Mouse (Mus musculus) c-Kit-positive CD71-positive TER-119-positive erythroid progenitor cells, embryonic 14.5 days (primary cell): ENCODE data around the gene Magea6.
"Not testable (repeated sequence)": the region's sequence is repeated elsewhere in the genome, so short reads cannot be mapped to it uniquely, and the experiment has no call there.

Source experiments
- DNase-seq: peaks from one replicate; pipeline ENCODE4 v3.0.0-alpha.2; 2013; ENCODE audit warnings: low spot score

Gene Magea6

DNA sequence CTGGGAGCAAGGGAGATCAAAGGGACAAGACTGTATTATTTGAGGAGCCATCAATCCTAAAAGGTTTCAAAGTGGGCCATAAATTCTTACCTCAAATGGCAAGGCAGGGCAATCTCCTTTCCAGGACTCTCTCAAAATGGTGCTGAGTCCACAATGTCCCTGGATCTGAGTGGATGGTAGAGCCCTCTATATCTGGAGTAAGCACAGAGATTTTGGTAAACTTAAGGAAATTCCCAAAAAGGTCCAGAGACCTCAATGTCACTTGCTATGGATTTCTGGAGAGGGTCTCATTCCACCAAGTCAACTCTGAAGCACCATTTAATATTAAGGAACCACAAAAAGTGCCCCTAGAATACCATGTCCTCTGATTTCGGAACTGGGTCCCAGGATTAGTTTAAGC is at the start of gene Magea6:
Gene Magea6, minus strand, starts transcription at position 101 of the 400 bp plus-strand sequence.
- not testable (repeated sequence) for DNase-seq

DNA sequence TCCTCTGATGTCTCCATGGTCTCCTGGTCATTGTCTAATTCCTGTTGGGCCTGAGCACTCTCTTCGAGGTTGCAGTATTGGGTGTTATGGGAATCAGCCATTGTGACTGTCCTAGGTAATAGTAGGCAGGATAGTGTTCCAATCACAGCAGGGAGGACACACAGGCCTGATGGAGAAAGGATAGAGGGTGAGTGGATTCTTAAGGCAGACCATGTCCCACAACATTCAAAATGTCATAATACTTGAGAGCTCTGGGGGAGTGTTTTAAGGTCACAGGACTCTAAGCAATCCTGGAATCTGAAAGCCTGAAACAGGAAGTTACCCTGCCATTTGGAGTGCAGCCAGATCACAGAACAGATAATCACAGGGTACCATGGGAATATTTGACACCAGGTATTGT is 13.6 kb upstream of the Magea6 start, which contains the start of gene Magea3:
Gene Magea3, minus strand, starts transcription at position 101 of the 400 bp plus-strand sequence.
- DNase-seq = not testable (repeated sequence)

DNA sequence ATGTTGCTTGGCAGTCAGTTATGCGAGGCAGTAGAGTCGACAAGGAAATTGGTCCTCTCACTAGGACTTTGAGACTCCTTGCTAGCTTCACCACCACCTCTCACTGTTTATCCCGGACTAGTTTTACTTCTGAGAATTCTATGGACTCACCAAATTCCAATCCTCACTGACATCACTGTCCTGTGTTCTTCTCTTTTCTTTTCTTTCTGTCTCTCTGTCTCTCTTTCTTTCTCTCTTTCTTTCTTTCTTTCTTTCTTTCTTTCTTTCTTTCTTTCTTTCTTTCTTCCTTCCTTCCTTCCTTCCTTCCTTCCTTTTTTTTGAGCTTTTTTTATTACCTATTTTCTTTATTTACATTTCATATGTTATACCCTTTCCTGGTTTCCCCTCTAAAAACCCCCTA is 45.6 kb downstream of the Magea6 start, which contains the start of gene Cldn34b1:
Gene Cldn34b1, minus strand, starts transcription at position 101 of the 400 bp plus-strand sequence.
- not testable (repeated sequence) for DNase-seq
